Mouse (Mus musculus) cortical plate, adult 2 months (tissue): ENCODE measurements around the gene C2cd3. TPM values are rescaled to one million over a fixed set of nuclear protein-coding genes. Genes with fewer than 3 reads are reported as not detected.
"Not testable (repeated sequence)": the region's sequence is repeated elsewhere in the genome, so short reads cannot be mapped to it uniquely, and the experiment has no call there.

Experiments used
- H3K27ac ChIP-seq: fragments of 200-500 bp; 2 replicates; pipeline ENCODE4 v1.5.1; 2012; ENCODE audit warnings: low read length, control low read depth, inconsistent platforms; ENCODE audit not compliant: insufficient read depth
- H3K4me1 ChIP-seq: fragments of 200-500 bp; 2 replicates; pipeline ENCODE4 v1.6.1; 2011; ENCODE audit warnings: low read length; ENCODE audit not compliant: control insufficient read depth, insufficient read depth
- H3K4me3 ChIP-seq: fragments of 200-500 bp; 2 replicates; pipeline ENCODE4 v1.5.1; 2011; ENCODE audit warnings: mild to moderate bottlenecking, low read length, control low read depth; ENCODE audit not compliant: insufficient read depth
- CTCF ChIP-seq: fragments of 200-500 bp; IDR thresholded peaks from 2 replicates; pipeline ENCODE4 v1.5.1; 2011; ENCODE audit warnings: mild to moderate bottlenecking, control low read depth, low read length; ENCODE audit not compliant: insufficient read depth; ENCODE audit errors: extremely low read depth
- POLR2A ChIP-seq: fragments of 200-500 bp; IDR thresholded peaks from 2 replicates; pipeline ENCODE4 v1.6.1; 2011; ENCODE audit warnings: mild to moderate bottlenecking, low read length, control low read depth; ENCODE audit not compliant: insufficient read depth; ENCODE audit errors: extremely low read depth
- polyA plus RNA-seq: library from polyadenylated mRNA; depleted of rRNA; stranded (reverse); fragments of >200 nt; gene quantifications from 2 replicates; pipeline ENCODE4 v1.2.3, GENCODE M21; 2012

C2cd3 gene
- polyA plus RNA-seq, 1 experiment = 19.6 TPM

- H3K4me3 ChIP-seq = no peak overlapping the region
- H3K27ac ChIP-seq = no peak overlapping the region
- TF ChIP-seq POLR2A (no peak), CTCF (no peak)
- H3K4me1 ChIP-seq = 0 out of 2 replicates have a peak, but pooled peaks cover 1% of the 10 kb centered on the region
These were observed 107.8 kb downstream of the C2cd3 start for GRCm38 (mm10) chr7:100479823-100480164.

GRCm38 (mm10) chr7:100480175-100480574, 108.1 kb downstream of the C2cd3 start:
- no peak overlapping the region for H3K4me3 ChIP-seq
- H3K27ac ChIP-seq = no peak overlapping the region
- H3K4me1 ChIP-seq = 0 out of 2 replicates have a peak, but pooled peaks cover 1% of the 10 kb centered on the region
- TF ChIP-seq CTCF (no peak), POLR2A (no peak)

GRCm38 (mm10) chr7:100482046-100482445, 110.0 kb downstream of the C2cd3 start:
- not testable (repeated sequence) for H3K27ac ChIP-seq, H3K4me3 ChIP-seq, H3K4me1 ChIP-seq

- TF ChIP-seq CTCF = no peak
- no peak for TF ChIP-seq POLR2A
- 0 out of 2 replicates have a peak, but pooled peaks cover 1% of the 10 kb centered on the region for H3K4me1 ChIP-seq
- no peak overlapping the region for H3K4me3 ChIP-seq
These were observed 112.5 kb downstream of the C2cd3 start for GRCm38 (mm10) chr7:100484493-100484892.

GRCm38 (mm10) chr7:100487301-100487700, 115.3 kb downstream of the C2cd3 start:
- TF ChIP-seq CTCF (no peak), POLR2A (no peak)
- Histone ChIP-seq H3K4me3 (no peak overlapping the region), H3K4me1 (0 out of 2 replicates have a peak, but pooled peaks cover 1% of the 10 kb centered on the region), H3K27ac (no peak overlapping the region)

More at GRCm38 (mm10) chr7:100484493-100484892, 112.5 kb downstream of the C2cd3 start:
- H3K27ac ChIP-seq = no peak overlapping the region

- TF ChIP-seq POLR2A (no peak), CTCF (no peak)
- Histone ChIP-seq H3K27ac (no peak overlapping the region), H3K4me3 (no peak overlapping the region), H3K4me1 (0 out of 2 replicates have a peak, but pooled peaks cover 1% of the 10 kb centered on the region)
These were observed 116.5 kb downstream of the C2cd3 start for GRCm38 (mm10) chr7:100488474-100489048.

- Histone ChIP-seq H3K4me1 (no peaks in the 10 kb centered on the region; the same call in 1 of the 2 replicates), H3K4me3 (peak overlapping the region; percentile 28; the same call in 1 of the 2 replicates), H3K27ac (no peak overlapping the region)
- TF ChIP-seq POLR2A = no peak
- no peak for TF ChIP-seq CTCF
These were observed 120.5 kb downstream of the C2cd3 start for GRCm38 (mm10) chr7:100492391-100493116.

- Histone ChIP-seq H3K27ac (0 out of 2 replicates have a peak within 1 kb of the TSS, but pooled peaks have one; percentile 17), H3K4me3 (peak within 1 kb of the TSS; percentile 28), H3K4me1 (no peaks in the 10 kb centered on the region; the same call in 1 of the 2 replicates)
- TF ChIP-seq POLR2A (peak; percentile 69), CTCF (no peak)
These were observed 121.1 kb downstream of the C2cd3 start, which contains the start of gene Ucp2 for GRCm38 (mm10) chr7:100493117-100493483. Gene Ucp2, plus strand, starts transcription at chr7:100493337.

GRCm38 (mm10) chr7:100493484-100494414, 121.7 kb downstream of the C2cd3 start:
- H3K4me1 ChIP-seq = no peaks in the 10 kb centered on the region; the same call in 1 of the 2 replicates
- peak overlapping the region; percentile 28 for H3K4me3 ChIP-seq
- no peak for TF ChIP-seq POLR2A
- no peak for TF ChIP-seq CTCF
- H3K27ac ChIP-seq = 0 out of 2 replicates have a peak overlapping the region, but pooled peaks have one; percentile 17

GRCm38 (mm10) chr7:100494415-100494831, 122.4 kb downstream of the C2cd3 start:
- no peaks in the 10 kb centered on the region; the same call in 1 of the 2 replicates for H3K4me1 ChIP-seq
- no peak overlapping the region for H3K27ac ChIP-seq
- TF ChIP-seq CTCF = no peak
- no peak for TF ChIP-seq POLR2A
- peak overlapping the region; percentile 28 for H3K4me3 ChIP-seq
